Mouse (Mus musculus) hindbrain, embryonic 11.5 days (tissue): ENCODE measurements at regions not wholly inside any gene's neighbourhood (a gene's known extent, or its start where the extent isn't known, plus 50 kb on each side); places are given as distances from the start of the nearest gene placed in this dataset.

Experiments
- ATAC-seq: fragments of 200-750 bp; cut with Nextera tagmentation; 2 replicates; pipeline ENCODE4 v1.8.0; 2017; ENCODE audit warnings: mild to moderate bottlenecking, moderate TSS enrichment, moderate library complexity; ENCODE audit not compliant: low FRiP score
- DNase-seq: peaks from one replicate; pipeline ENCODE4 v3.0.0-alpha.2; 2015; ENCODE audit warnings: low spot score
- H3K27ac ChIP-seq: fragments of 300-500 bp; sonication (generic); 2 replicates; pipeline ENCODE4 v1.5.1; 2014; ENCODE audit warnings: mild to moderate bottlenecking, low read depth, low read length
- H3K27me3 ChIP-seq: fragments of 300-500 bp; sonication (generic); 2 replicates; pipeline ENCODE4 v1.6.1; 2014; ENCODE audit warnings: mild to moderate bottlenecking, low read length, moderate library complexity, mixed read lengths; ENCODE audit not compliant: control insufficient read depth, insufficient read depth
- H3K36me3 ChIP-seq: fragments of 300-500 bp; sonication (generic); 2 replicates; pipeline ENCODE4 v1.6.1; 2014; ENCODE audit warnings: mild to moderate bottlenecking, low read length, moderate library complexity, mixed read lengths; ENCODE audit not compliant: control insufficient read depth, insufficient read depth
- H3K4me1 ChIP-seq: fragments of 300-500 bp; sonication (generic); replicated peaks from 2 replicates; pipeline ENCODE4 v1.6.1; 2014; ENCODE audit warnings: low read length, mixed read lengths; ENCODE audit not compliant: control insufficient read depth, insufficient read depth
- H3K4me2 ChIP-seq: fragments of 300-500 bp; sonication (generic); replicated peaks from 2 replicates; pipeline ENCODE4 v1.6.1; 2014; ENCODE audit warnings: mild to moderate bottlenecking, low read depth, low read length
- H3K4me3 ChIP-seq: fragments of 300-500 bp; sonication (generic); 2 replicates; pipeline ENCODE4 v1.5.1; 2014; ENCODE audit warnings: low read depth, low read length
- H3K9ac ChIP-seq: fragments of 300-500 bp; sonication (generic); 2 replicates; pipeline ENCODE4 v1.6.1; 2014; ENCODE audit warnings: low read depth, low read length
- H3K9me3 ChIP-seq: fragments of 300-500 bp; sonication (generic); 2 replicates; pipeline ENCODE4 v1.6.1; 2016; ENCODE audit warnings: low read length; ENCODE audit not compliant: control insufficient read depth
- WGBS: fragments of 180-500 bp; shearing (Covaris S2); extraction: QIAGEN DNeasy Blood & Tissue Kit; methylation state at CpG from one replicate; pipeline ENCODE4 v1.1.7; 2014; 5-methylcytosine and 5-hydroxymethylcytosine counted together

GRCm38 (mm10) chr14:100361346-100362029 lies 77.0 kb upstream of the Klf12 start:
- no peak for DNase-seq
- Histone ChIP-seq H3K27me3 (no peaks in the 10 kb centered on the region), H3K4me1 (no peaks in the 10 kb centered on the region), H3K36me3 (no peaks in the 10 kb centered on the region), H3K4me3 (no peak overlapping the region), H3K4me2 (no peak overlapping the region), H3K27ac (no peak overlapping the region), H3K9me3 (no peaks in the 10 kb centered on the region), H3K9ac (no peak overlapping the region)
- WGBS = 85% methylated on average over 1 of the region's 1 CpGs
- no peak for ATAC-seq

GRCm38 (mm10) chr14:100359881-100360280 lies 75.4 kb upstream of the Klf12 start:
- ATAC-seq (no peak), DNase-seq (no peak)
- 70% methylated on average over 3 of the region's 3 CpGs for WGBS
- Histone ChIP-seq H3K4me1 (no peaks in the 10 kb centered on the region), H3K4me3 (no peak overlapping the region), H3K4me2 (no peak overlapping the region), H3K9me3 (no peaks in the 10 kb centered on the region), H3K9ac (no peak overlapping the region), H3K27me3 (no peaks in the 10 kb centered on the region), H3K27ac (no peak overlapping the region), H3K36me3 (no peaks in the 10 kb centered on the region)

- no peaks in the 10 kb centered on the region for H3K36me3 ChIP-seq
- WGBS = 68% methylated on average over 4 of the region's 4 CpGs
- H3K4me3 ChIP-seq = no peak overlapping the region
- H3K4me1 ChIP-seq = no peaks in the 10 kb centered on the region
- H3K4me2 ChIP-seq = no peak overlapping the region
- H3K9me3 ChIP-seq = no peaks in the 10 kb centered on the region
- no peak for ATAC-seq
- DNase-seq = no peak
- H3K9ac ChIP-seq = no peak overlapping the region
- H3K27ac ChIP-seq = no peak overlapping the region
- H3K27me3 ChIP-seq = no peaks in the 10 kb centered on the region
Observed at GRCm38 (mm10) chr14:100357131-100357530, 72.7 kb upstream of the Klf12 start.

- Histone ChIP-seq H3K4me1 (no peaks in the 10 kb centered on the region), H3K27ac (no peak overlapping the region), H3K9me3 (no peaks in the 10 kb centered on the region), H3K9ac (no peak overlapping the region), H3K36me3 (no peaks in the 10 kb centered on the region), H3K4me3 (no peak overlapping the region), H3K27me3 (no peaks in the 10 kb centered on the region), H3K4me2 (no peak overlapping the region)
- DNase-seq = no peak
- ATAC-seq = no peak
- WGBS = 68% methylated on average over 4 of the region's 4 CpGs
Observed at GRCm38 (mm10) chr14:100353508-100353907, 69.0 kb upstream of the Klf12 start.

GRCm38 (mm10) chr14:100352961-100353452 lies 68.5 kb upstream of the Klf12 start:
- Histone ChIP-seq H3K36me3 (no peaks in the 10 kb centered on the region), H3K9me3 (no peaks in the 10 kb centered on the region), H3K27me3 (no peaks in the 10 kb centered on the region), H3K4me1 (no peaks in the 10 kb centered on the region), H3K4me3 (no peak overlapping the region), H3K4me2 (no peak overlapping the region), H3K27ac (no peak overlapping the region), H3K9ac (no peak overlapping the region)
- 49% methylated on average over 4 of the region's 4 CpGs for WGBS
- no peak for ATAC-seq
- DNase-seq = no peak

- H3K4me2 ChIP-seq = no peak overlapping the region
- H3K4me3 ChIP-seq = no peak overlapping the region
- no peaks in the 10 kb centered on the region for H3K36me3 ChIP-seq
- H3K9ac ChIP-seq = no peak overlapping the region
- no peak overlapping the region for H3K27ac ChIP-seq
- H3K4me1 ChIP-seq = no peaks in the 10 kb centered on the region
- WGBS = 90% methylated on average over 7 of the region's 7 CpGs
- no peak for DNase-seq
- H3K9me3 ChIP-seq = no peaks in the 10 kb centered on the region
- no peak for ATAC-seq
- H3K27me3 ChIP-seq = no peaks in the 10 kb centered on the region
Observed at GRCm38 (mm10) chr14:100351004-100351403, 66.5 kb upstream of the Klf12 start.

- 84% methylated on average over 9 of the region's 9 CpGs for WGBS
- Histone ChIP-seq H3K4me2 (no peak overlapping the region), H3K27ac (no peak overlapping the region), H3K27me3 (no peaks in the 10 kb centered on the region), H3K4me3 (no peak overlapping the region), H3K9me3 (no peaks in the 10 kb centered on the region), H3K4me1 (no peaks in the 10 kb centered on the region), H3K9ac (no peak overlapping the region), H3K36me3 (no peaks in the 10 kb centered on the region)
- no peak for DNase-seq
- no peak for ATAC-seq
Observed at GRCm38 (mm10) chr14:100350021-100350790, 65.7 kb upstream of the Klf12 start.

GRCm38 (mm10) chr14:100348336-100349164 lies 64.1 kb upstream of the Klf12 start:
- H3K9me3 ChIP-seq = no peaks in the 10 kb centered on the region
- H3K36me3 ChIP-seq = no peaks in the 10 kb centered on the region
- no peak overlapping the region for H3K27ac ChIP-seq
- ATAC-seq (no peak), DNase-seq (no peak)
- H3K4me3 ChIP-seq = no peak overlapping the region
- 84% methylated on average over 4 of the region's 4 CpGs for WGBS
- H3K27me3 ChIP-seq = no peaks in the 10 kb centered on the region
- no peak overlapping the region for H3K9ac ChIP-seq
- no peak overlapping the region for H3K4me2 ChIP-seq
- no peaks in the 10 kb centered on the region for H3K4me1 ChIP-seq
